Mouse (Mus musculus) forebrain, embryonic 16.5 days (tissue): ENCODE results near the gene Lrrk2. TPM values are rescaled to one million over a fixed set of nuclear protein-coding genes. Genes with fewer than 3 reads are reported as not detected.

ENCODE experiments used
- ATAC-seq: fragments of 200-750 bp; cut with Nextera tagmentation; 2 replicates; pipeline ENCODE4 v1.8.0; 2017; ENCODE audit warnings: mild to moderate bottlenecking, moderate library complexity
- H3K27ac ChIP-seq: fragments of 300-500 bp; sonication (generic); 2 replicates; pipeline ENCODE4 v1.5.1; 2014; ENCODE audit warnings: low read length, control low read depth
- H3K27me3 ChIP-seq: fragments of 300-500 bp; sonication (generic); replicated peaks from 2 replicates; pipeline ENCODE4 v1.6.1; 2014; ENCODE audit warnings: low read length; ENCODE audit not compliant: control insufficient read depth, insufficient read depth
- H3K36me3 ChIP-seq: fragments of 300-500 bp; sonication (generic); 2 replicates; pipeline ENCODE4 v1.6.1; 2014; ENCODE audit not compliant: control insufficient read depth, insufficient read depth
- H3K4me1 ChIP-seq: fragments of 300-500 bp; sonication (generic); replicated peaks from 2 replicates; pipeline ENCODE4 v1.6.1; 2014; ENCODE audit warnings: low read length; ENCODE audit not compliant: control insufficient read depth, insufficient read depth
- H3K4me2 ChIP-seq: fragments of 300-500 bp; sonication (generic); 2 replicates; pipeline ENCODE4 v1.6.1; 2014; ENCODE audit warnings: mild to moderate bottlenecking, low read length, control low read depth
- H3K4me3 ChIP-seq: fragments of 300-500 bp; sonication (generic); replicated peaks from 2 replicates; pipeline ENCODE4 v1.5.1; 2014; ENCODE audit warnings: mild to moderate bottlenecking, low read length, control low read depth
- H3K9ac ChIP-seq: fragments of 300-500 bp; sonication (generic); replicated peaks from 2 replicates; pipeline ENCODE4 v1.6.1; 2014; ENCODE audit warnings: low read depth, low read length, control low read depth
- H3K9me3 ChIP-seq: fragments of 300-500 bp; sonication (generic); 2 replicates; pipeline ENCODE4 v1.6.1; 2016; ENCODE audit warnings: low read length; ENCODE audit not compliant: control insufficient read depth
- WGBS: fragments of 180-500 bp; shearing (Covaris S2); extraction: QIAGEN DNeasy Blood & Tissue Kit; methylation state at CpG from one replicate; pipeline ENCODE4 v1.1.7; 2014; 5-methylcytosine and 5-hydroxymethylcytosine counted together
- polyA plus RNA-seq: library from polyadenylated mRNA; unstranded; fragments of >200 nt; fragmentation: Nextera tagmentation; extraction: Ambion mirVana; gene quantifications from 2 replicates; pipeline ENCODE4 v1.2.1, GENCODE M21; 2015

Gene Lrrk2
- 1.5 and 1.8 TPM in 2 replicates for polyA plus RNA-seq

GRCm38 (mm10) chr15:91672645-91673568 is at the start of gene Lrrk2:
Lrrk2 (plus strand) TSS chr15:91673175.
- Histone ChIP-seq H3K9ac (peak within 1 kb of the TSS; percentile 68), H3K9me3 (no peaks in the 10 kb centered on the region), H3K27ac (no peak within 1 kb of the TSS), H3K27me3 (no peaks in the 10 kb centered on the region), H3K36me3 (no peaks in the 10 kb centered on the region), H3K4me1 (no peaks in the 10 kb centered on the region; the same call in 1 of the 2 replicates), H3K4me2 (peak within 1 kb of the TSS; percentile 72), H3K4me3 (peak within 1 kb of the TSS; percentile 54)
- 2% methylated on average over 40 of the region's 40 CpGs for WGBS
- peak; percentile 99 for ATAC-seq

GRCm38 (mm10) chr15:91624475-91624874 is 48.5 kb upstream of the Lrrk2 start:
- 89% methylated on average over 2 of the region's 2 CpGs for WGBS
- H3K27ac ChIP-seq: no peak overlapping the region

GRCm38 (mm10) chr15:91629137-91629536 is 43.8 kb upstream of the Lrrk2 start:
- 73% methylated on average over 3 of the region's 3 CpGs for WGBS
- Histone ChIP-seq H3K36me3 (no peaks in the 10 kb centered on the region), H3K27ac (no peak overlapping the region)

More at GRCm38 (mm10) chr15:91624475-91624874, 48.5 kb upstream of the Lrrk2 start:
- no peak overlapping the region for H3K4me2 ChIP-seq
- H3K4me3 ChIP-seq: no peak overlapping the region
- H3K9ac ChIP-seq: no peak overlapping the region
- no peaks in the 10 kb centered on the region for H3K4me1 ChIP-seq
- H3K36me3 ChIP-seq: no peaks in the 10 kb centered on the region
- H3K9me3 ChIP-seq: no peaks in the 10 kb centered on the region
- ATAC-seq: no peak
- no peaks in the 10 kb centered on the region for H3K27me3 ChIP-seq

GRCm38 (mm10) chr15:91632473-91632872 is 40.5 kb upstream of the Lrrk2 start:
- Histone ChIP-seq H3K36me3 (no peaks in the 10 kb centered on the region), H3K9ac (no peak overlapping the region), H3K27me3 (no peaks in the 10 kb centered on the region), H3K27ac (no peak overlapping the region), H3K9me3 (no peaks in the 10 kb centered on the region), H3K4me2 (no peak overlapping the region), H3K4me3 (no peak overlapping the region), H3K4me1 (no peaks in the 10 kb centered on the region)
- WGBS: 88% methylated on average over 4 of the region's 4 CpGs
- ATAC-seq: no peak

More at GRCm38 (mm10) chr15:91629137-91629536, 43.8 kb upstream of the Lrrk2 start:
- no peak overlapping the region for H3K9ac ChIP-seq
- no peak overlapping the region for H3K4me2 ChIP-seq
- no peak for ATAC-seq
- no peaks in the 10 kb centered on the region for H3K27me3 ChIP-seq
- no peaks in the 10 kb centered on the region for H3K4me1 ChIP-seq
- H3K4me3 ChIP-seq: no peak overlapping the region
- no peaks in the 10 kb centered on the region for H3K9me3 ChIP-seq

GRCm38 (mm10) chr15:91633051-91633450 is 39.9 kb upstream of the Lrrk2 start:
- no peaks in the 10 kb centered on the region for H3K9me3 ChIP-seq
- no peaks in the 10 kb centered on the region for H3K4me1 ChIP-seq
- H3K4me2 ChIP-seq: no peak overlapping the region
- no peaks in the 10 kb centered on the region for H3K27me3 ChIP-seq
- 83% methylated on average over 9 of the region's 9 CpGs for WGBS
- H3K27ac ChIP-seq: no peak overlapping the region
- no peak overlapping the region for H3K4me3 ChIP-seq
- ATAC-seq: no peak
- no peak overlapping the region for H3K9ac ChIP-seq
- H3K36me3 ChIP-seq: no peaks in the 10 kb centered on the region

- Histone ChIP-seq H3K4me1 (no peaks in the 10 kb centered on the region), H3K36me3 (no peaks in the 10 kb centered on the region), H3K4me2 (no peak overlapping the region), H3K9ac (no peak overlapping the region), H3K27ac (no peak overlapping the region), H3K9me3 (no peaks in the 10 kb centered on the region), H3K4me3 (no peak overlapping the region), H3K27me3 (no peaks in the 10 kb centered on the region)
- no peak for ATAC-seq
- 70% methylated on average over 6 of the region's 6 CpGs for WGBS
Observed at GRCm38 (mm10) chr15:91633806-91634205, 39.2 kb upstream of the Lrrk2 start.

- no peaks in the 10 kb centered on the region for H3K9me3 ChIP-seq
- no peaks in the 10 kb centered on the region for H3K4me1 ChIP-seq
- ATAC-seq: no peak
- 82% methylated on average over 8 of the region's 8 CpGs for WGBS
- no peak overlapping the region for H3K4me2 ChIP-seq
- no peak overlapping the region for H3K27ac ChIP-seq
- H3K27me3 ChIP-seq: no peaks in the 10 kb centered on the region
- no peak overlapping the region for H3K4me3 ChIP-seq
- no peaks in the 10 kb centered on the region for H3K36me3 ChIP-seq
- H3K9ac ChIP-seq: no peak overlapping the region
Observed at GRCm38 (mm10) chr15:91634236-91634635, 38.7 kb upstream of the Lrrk2 start.

- Histone ChIP-seq H3K9ac (no peak overlapping the region), H3K9me3 (no peaks in the 10 kb centered on the region), H3K36me3 (no peaks in the 10 kb centered on the region), H3K27me3 (no peaks in the 10 kb centered on the region), H3K4me2 (no peak overlapping the region), H3K4me1 (no peaks in the 10 kb centered on the region), H3K4me3 (no peak overlapping the region), H3K27ac (no peak overlapping the region)
- no peak for ATAC-seq
- 40% methylated on average over 3 of the region's 3 CpGs for WGBS
Observed at GRCm38 (mm10) chr15:91641631-91642030, 31.3 kb upstream of the Lrrk2 start.

- ATAC-seq: no peak
- 76% methylated on average over 9 of the region's 9 CpGs for WGBS
- no peaks in the 10 kb centered on the region for H3K27me3 ChIP-seq
- no peaks in the 10 kb centered on the region for H3K4me1 ChIP-seq
- H3K27ac ChIP-seq: no peak overlapping the region
- no peak overlapping the region for H3K4me3 ChIP-seq
- no peaks in the 10 kb centered on the region for H3K9me3 ChIP-seq
- H3K4me2 ChIP-seq: no peak overlapping the region
- no peak overlapping the region for H3K9ac ChIP-seq
- no peaks in the 10 kb centered on the region for H3K36me3 ChIP-seq
Observed at GRCm38 (mm10) chr15:91642682-91643306, 30.2 kb upstream of the Lrrk2 start.
